Mouse (Mus musculus): ENCODE data around the gene Sh3d21.
"Not testable (repeated sequence)": the region's sequence is repeated elsewhere in the genome, so short reads cannot be mapped to it uniquely, and the experiment has no call there.

Sh3d21 gene

GRCm38 (mm10) chr4:126163067-126163659, at the start of gene Sh3d21:
Gene Sh3d21 (minus strand): TSS chr4:126163491.
- DNase-seq (ENCODE audit: low spot score in 2 of 2), result peak in 1 of 2 experiments; percentile 21

DNA sequence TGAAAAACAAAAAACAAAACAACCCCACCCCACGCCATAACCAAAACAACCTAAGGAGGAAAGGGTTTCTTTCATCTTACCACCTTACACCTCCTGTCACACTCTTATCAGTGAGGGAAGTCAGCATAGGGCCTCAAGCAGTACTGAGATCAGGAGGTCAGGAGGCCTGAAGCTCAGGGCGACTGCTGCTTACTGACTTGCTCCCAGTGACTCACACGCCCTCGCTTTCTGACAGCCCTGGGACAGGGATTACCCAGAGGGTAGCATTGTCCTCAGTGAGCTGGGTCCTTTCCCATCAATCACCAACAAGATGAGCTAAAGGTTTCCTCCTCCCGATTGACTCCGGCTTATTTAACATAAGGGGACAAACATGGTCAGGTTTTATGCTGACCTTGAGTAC, 43.8 kb upstream of the Sh3d21 start:
- DNase-seq (ENCODE audit: low spot score in 2 of 2), result no peak

GRCm38 (mm10) chr4:126205386-126205785, 42.1 kb upstream of the Sh3d21 start:
- no peak for DNase-seq (ENCODE audit: low spot score in 2 of 2)

GRCm38 (mm10) chr4:126204661-126205230, 41.5 kb upstream of the Sh3d21 start:
- DNase-seq (ENCODE audit: low spot score in 2 of 2), result no peak

DNA sequence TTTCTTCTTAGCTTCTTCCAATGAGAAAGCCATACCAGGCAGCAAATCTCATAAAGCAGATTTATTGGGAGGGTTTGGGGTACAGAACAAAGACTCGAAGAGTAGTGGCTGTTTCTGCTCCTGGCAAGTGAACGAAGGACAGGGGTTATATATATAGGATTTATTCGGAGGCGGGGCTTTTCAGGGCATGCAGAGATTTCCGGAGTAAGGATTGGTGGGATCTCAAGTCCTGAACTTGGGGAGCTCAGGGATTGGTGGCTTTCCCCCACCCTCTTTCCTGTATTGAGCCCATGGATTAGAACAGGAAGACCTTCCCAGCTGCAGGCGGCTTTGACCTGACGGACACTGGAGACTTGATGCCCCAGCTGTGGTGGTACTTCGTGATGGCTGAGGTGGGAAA, 40.7 kb upstream of the Sh3d21 start:
- no peak for DNase-seq (ENCODE audit: low spot score in 2 of 2)

GRCm38 (mm10) chr4:126203336-126203895, 40.1 kb upstream of the Sh3d21 start:
- DNase-seq (ENCODE audit: low spot score in 2 of 2), result no peak

- DNase-seq (ENCODE audit: low spot score in 2 of 2), result peak; percentile 99
Measured at GRCm38 (mm10) chr4:126202303-126203181, 39.3 kb upstream of the Sh3d21 start, which contains the start of gene Thrap3. Gene Thrap3 (minus strand): TSS chr4:126202760.

- DNase-seq (ENCODE audit: low spot score in 2 of 2), result peak in 1 of 2 experiments; percentile 18
Measured at GRCm38 (mm10) chr4:126201514-126202302, 38.4 kb upstream of the Sh3d21 start.

GRCm38 (mm10) chr4:126200656-126201055, 37.4 kb upstream of the Sh3d21 start:
- DNase-seq (ENCODE audit: low spot score in 2 of 2), result no peak

DNA sequence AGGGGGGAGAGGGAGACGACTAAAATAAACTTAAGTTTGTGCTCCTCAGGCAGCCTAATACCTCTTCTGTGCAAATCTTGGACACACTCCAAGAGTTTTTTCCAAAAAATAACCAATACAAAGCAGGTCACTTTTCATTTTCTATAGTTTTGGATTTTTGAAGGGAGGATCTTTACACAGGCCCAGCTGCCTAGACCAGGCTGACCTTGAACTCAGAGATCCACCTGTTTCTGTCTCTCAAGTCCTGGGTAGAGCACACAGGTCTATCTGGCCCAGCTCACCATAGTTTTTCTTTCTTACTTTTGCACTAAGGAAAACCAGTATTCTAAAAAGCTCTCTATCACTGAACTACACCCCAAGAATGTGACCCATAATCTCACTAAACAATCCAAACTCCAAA, 36.7 kb upstream of the Sh3d21 start:
- no peak for DNase-seq (ENCODE audit: low spot score in 2 of 2)

DNA sequence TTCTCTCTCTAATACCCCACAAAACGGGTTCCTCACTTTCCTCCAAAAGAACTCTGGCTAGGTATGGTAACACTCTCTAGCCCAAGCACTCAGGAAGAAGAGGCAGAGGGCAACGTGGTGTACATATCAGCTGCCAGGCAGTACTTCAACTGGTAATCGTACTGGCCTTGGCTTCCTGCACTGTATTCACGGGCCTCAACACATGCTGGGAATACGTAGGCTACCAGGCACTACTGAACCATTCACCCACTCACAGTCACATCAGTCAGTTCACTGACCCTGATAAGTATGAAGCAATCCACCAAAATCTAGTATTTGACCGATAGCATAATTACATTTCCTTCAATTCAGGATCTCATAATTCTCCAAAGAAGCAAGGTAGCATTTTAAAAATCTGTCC, 36.3 kb upstream of the Sh3d21 start:
- no peak for DNase-seq (ENCODE audit: low spot score in 2 of 2)

DNA sequence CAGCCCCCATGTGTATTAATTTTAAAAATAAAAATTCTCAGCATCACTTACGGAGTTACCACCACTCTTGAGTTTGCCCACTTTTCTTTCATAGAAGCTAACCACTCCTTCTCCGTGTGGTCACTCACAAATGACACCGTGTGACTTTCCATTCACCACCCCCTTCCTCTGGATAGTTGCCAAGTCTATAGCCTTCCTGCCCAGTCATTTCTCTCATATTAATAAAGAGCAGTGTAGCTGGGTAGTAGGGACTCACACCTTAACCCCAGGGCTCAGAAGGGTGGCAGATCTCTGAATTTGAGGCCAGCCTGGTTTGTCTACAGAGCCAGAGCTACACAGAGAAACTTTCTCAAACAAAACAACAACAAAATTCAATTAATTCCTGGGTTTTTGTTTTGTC, 34.2 kb upstream of the Sh3d21 start:
- no peak for DNase-seq (ENCODE audit: low spot score in 2 of 2)

GRCm38 (mm10) chr4:126194916-126195315, 31.6 kb upstream of the Sh3d21 start:
- no peak for DNase-seq (ENCODE audit: low spot score in 2 of 2)

DNA sequence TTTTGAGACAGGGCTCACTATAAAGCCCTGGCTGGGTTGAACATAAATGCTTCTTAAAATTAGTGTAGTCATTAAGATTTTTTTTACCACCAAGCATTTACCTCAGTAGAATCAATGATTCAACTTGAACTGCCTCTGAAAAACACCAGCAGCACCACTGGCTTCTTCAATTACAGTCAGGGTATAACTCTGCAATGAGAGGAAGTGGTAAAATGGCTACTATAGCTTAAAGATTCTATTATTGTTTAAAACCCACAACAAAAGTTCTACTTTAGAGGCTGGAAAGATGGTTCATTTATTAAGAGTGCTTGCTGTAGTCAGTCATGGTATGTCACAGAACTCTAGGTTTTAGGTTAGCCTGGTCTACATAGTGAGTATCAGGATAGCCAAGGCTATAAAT, 30.9 kb upstream of the Sh3d21 start:
- DNase-seq (ENCODE audit: low spot score in 2 of 2), result no peak

GRCm38 (mm10) chr4:126190636-126191035, 27.3 kb upstream of the Sh3d21 start:
- DNase-seq (ENCODE audit: low spot score in 2 of 2), result no peak

DNA sequence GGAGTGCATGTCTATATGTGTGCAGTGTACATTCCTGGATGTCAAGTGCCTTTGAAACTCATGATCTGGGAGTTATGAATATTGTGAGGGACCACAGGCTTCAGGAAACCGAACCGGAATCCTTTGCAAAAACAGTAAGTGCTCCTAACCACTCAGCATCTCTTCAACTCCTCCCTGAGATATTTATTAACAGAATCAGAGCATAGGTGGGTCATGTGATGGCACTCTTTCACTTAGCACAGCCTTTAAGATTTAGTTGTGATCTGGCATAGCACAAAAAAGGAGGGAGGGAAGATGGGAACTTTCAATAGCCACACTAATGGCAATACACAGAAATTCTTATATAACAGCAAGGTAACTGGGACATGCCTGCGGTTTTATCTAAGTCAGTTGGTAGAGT, 23.8 kb upstream of the Sh3d21 start:
- no peak for DNase-seq (ENCODE audit: low spot score in 2 of 2)

DNA sequence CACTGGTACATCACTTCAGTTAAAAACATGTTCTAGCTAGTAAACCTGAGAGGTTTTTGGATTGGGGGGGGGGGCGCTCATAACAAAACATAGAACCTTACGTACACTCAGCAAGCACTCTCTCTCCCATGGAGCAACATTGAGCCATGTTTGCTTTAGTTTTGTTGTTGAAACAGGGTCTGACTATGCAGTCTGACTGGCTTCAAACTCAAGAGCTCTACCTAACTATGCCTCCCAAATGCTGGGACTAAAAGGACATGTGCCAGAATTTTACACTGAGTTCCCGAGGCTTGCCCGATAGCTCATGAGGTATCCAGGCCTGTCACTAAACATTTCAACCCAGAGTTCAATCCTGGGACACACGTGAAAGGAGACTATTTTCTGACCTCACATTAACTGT, 19.7 kb upstream of the Sh3d21 start:
- DNase-seq (ENCODE audit: low spot score in 2 of 2), result no peak

- DNase-seq (ENCODE audit: low spot score in 2 of 2), result peak in 1 of 2 experiments; percentile 58
Measured at GRCm38 (mm10) chr4:126181170-126181957, 18.1 kb upstream of the Sh3d21 start.

DNA sequence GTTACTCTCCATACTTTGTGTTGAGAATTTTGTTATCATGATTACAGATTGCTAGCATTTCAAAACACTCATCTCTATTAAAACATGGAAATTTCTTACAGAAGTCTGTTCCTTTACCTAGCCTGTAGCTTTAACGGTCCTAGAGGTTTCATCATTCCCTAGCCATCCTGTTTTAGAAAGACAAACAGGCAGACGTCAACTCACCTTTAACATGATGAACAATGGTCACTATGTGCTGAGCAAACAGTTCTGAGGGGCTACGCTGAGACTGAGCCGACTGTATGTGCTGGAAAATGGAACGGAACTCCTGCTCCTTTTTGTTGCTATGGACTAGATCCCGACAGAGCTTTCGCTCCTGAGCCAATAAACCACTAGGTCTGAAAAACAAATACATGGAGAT, 12.7 kb upstream of the Sh3d21 start:
- not testable (repeated sequence) for DNase-seq (ENCODE audit: low spot score in 2 of 2)

DNA sequence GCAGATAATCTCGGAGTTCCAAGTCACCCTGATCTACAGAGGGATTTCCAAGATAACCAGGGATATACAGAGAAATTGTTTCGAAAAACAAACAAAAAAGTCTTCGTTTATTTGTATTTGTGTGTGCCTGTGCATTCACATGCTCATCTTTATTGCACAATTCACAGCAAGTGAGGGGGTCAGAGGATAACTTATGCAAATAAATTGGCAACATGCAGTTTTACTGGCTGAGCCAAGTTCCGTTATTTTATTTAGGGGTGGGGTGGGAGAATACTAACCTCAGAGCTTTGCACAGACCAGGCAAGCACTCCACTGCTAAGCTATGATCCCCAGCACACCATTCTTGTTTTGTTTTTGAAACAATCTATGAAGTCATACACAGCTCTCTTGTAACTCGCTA, 10.5 kb upstream of the Sh3d21 start:
- no peak for DNase-seq (ENCODE audit: low spot score in 2 of 2)

- DNase-seq (ENCODE audit: low spot score in 2 of 2), result not testable (repeated sequence)
Measured at GRCm38 (mm10) chr4:126170737-126171136, 7.4 kb upstream of the Sh3d21 start.

All from frontal cortex, postnatal 36 days (tissue).